Mouse (Mus musculus) urinary bladder, postnatal 25 days (tissue): Measurements from ENCODE around the gene Abcg8.

Experiments used
- DNase-seq: peaks from one replicate; pipeline ENCODE4 v3.0.0; 2022; ENCODE audit warnings: low spot score

Abcg8 gene

GRCm38 (mm10) chr17:84713563-84714164, 37.6 kb downstream of the Abcg8 start:
- DNase-seq = no peak

GRCm38 (mm10) chr17:84714930-84715329, 38.8 kb downstream of the Abcg8 start:
- DNase-seq = no peak

- DNase-seq = no peak
Observed at GRCm38 (mm10) chr17:84716252-84716872, 40.3 kb downstream of the Abcg8 start.

GRCm38 (mm10) chr17:84717416-84717815, 41.3 kb downstream of the Abcg8 start:
- DNase-seq = no peak

GRCm38 (mm10) chr17:84719105-84719504, 43.0 kb downstream of the Abcg8 start:
- DNase-seq = no peak

GRCm38 (mm10) chr17:84724028-84724427, 47.9 kb downstream of the Abcg8 start:
- DNase-seq = no peak

GRCm38 (mm10) chr17:84725163-84725562, 49.1 kb downstream of the Abcg8 start:
- DNase-seq = no peak

GRCm38 (mm10) chr17:84728201-84728911, 52.3 kb downstream of the Abcg8 start:
- DNase-seq = no peak

GRCm38 (mm10) chr17:84729140-84729539, 53.0 kb downstream of the Abcg8 start:
- DNase-seq = no peak

GRCm38 (mm10) chr17:84731361-84731760, 55.3 kb downstream of the Abcg8 start:
- no peak for DNase-seq

- DNase-seq = no peak
Observed at GRCm38 (mm10) chr17:84732612-84733011, 56.5 kb downstream of the Abcg8 start.

- DNase-seq = no peak
Observed at GRCm38 (mm10) chr17:84736719-84737118, 60.6 kb downstream of the Abcg8 start.

GRCm38 (mm10) chr17:84738073-84738797, 62.1 kb downstream of the Abcg8 start:
- no peak for DNase-seq

- DNase-seq = no peak
Observed at GRCm38 (mm10) chr17:84744256-84744655, 68.2 kb downstream of the Abcg8 start.

- DNase-seq = no peak
Observed at GRCm38 (mm10) chr17:84745001-84745400, 68.9 kb downstream of the Abcg8 start.

GRCm38 (mm10) chr17:84747212-84747611, 71.1 kb downstream of the Abcg8 start:
- DNase-seq = no peak

- no peak for DNase-seq
Observed at GRCm38 (mm10) chr17:84748152-84748682, 72.1 kb downstream of the Abcg8 start.

GRCm38 (mm10) chr17:84749297-84749696, 73.2 kb downstream of the Abcg8 start:
- DNase-seq = no peak
